Mouse (Mus musculus): ENCODE measurements around the gene Tjap1.

GRCm38 (mm10) chr17:46269771-46270534 lies 12.9 kb downstream of the Tjap1 start:
- TF ChIP-seq CTCF (IDR thresholded peaks at IDR 0.05; ENCODE audit: borderline replicate concordance, insufficient read depth, low read depth, low read length) (no peak), POLR2A (IDR thresholded peaks at IDR 0.05; ENCODE audit: borderline replicate concordance, insufficient read depth, low read length) (no peak)

Data from cerebellum, adult 2 months (tissue).